Mouse (Mus musculus): Measurements from ENCODE around the gene Gm18596. TPM values are rescaled to one million over a fixed set of nuclear protein-coding genes. Genes with fewer than 3 reads are reported as not detected.

The Gm18596 gene
- polyA plus RNA-seq, 1 experiment from 2014 or later: not detected

DNA sequence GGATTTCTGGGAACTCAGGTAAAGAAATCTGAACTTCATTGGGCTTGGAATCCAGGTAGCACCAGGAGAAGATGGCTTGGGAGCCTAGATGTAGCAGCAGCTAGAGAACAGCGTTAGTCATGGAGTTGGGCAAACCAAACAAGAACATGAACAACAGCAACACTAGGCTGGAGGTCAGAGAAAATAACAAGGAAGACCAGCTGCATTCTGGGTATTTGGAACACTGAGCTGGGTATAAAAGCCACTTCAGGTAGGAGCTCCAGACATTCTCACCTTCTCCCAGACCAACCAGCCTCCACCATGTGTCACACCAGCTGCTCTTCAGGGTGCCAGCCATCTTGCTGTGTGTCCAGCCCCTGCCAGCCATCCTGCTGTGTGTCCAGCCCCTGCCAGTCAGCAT is 36.1 kb downstream of the Gm18596 start, which contains the start of gene Gm10272:
Gene Gm10272, plus strand, starts transcription at position 301 of the 400 bp plus-strand sequence.
- 97% methylated on average over 1 of the region's 1 CpGs for WGBS
- no peak for ATAC-seq
- no peaks in the 10 kb centered on the region for H3K27me3 ChIP-seq

GRCm38 (mm10) chr10:77697133-77697532 is 45.3 kb downstream of the Gm18596 start, which contains the start of gene Gm9508:
Gene Gm9508 (minus strand): TSS chr10:77697233.
- Histone ChIP-seq H3K9ac (replicated peaks) (no peak within 1 kb of the TSS), H3K36me3 (no peaks in the 10 kb centered on the region), H3K27me3 (no peaks in the 10 kb centered on the region), H3K4me2 (replicated peaks) (no peak within 1 kb of the TSS), H3K4me1 (replicated peaks) (no peaks in the 10 kb centered on the region), H3K9me3 (no peaks in the 10 kb centered on the region), H3K4me3 (replicated peaks) (no peak within 1 kb of the TSS), H3K27ac (no peak within 1 kb of the TSS)
- no peak for ATAC-seq
- WGBS: 40% methylated on average over 4 of the region's 4 CpGs

More for the DNA sequence above, 36.1 kb downstream of the Gm18596 start, which contains the start of gene Gm10272:
- no peaks in the 10 kb centered on the region for H3K4me1 ChIP-seq (replicated peaks)
- no peak within 1 kb of the TSS for H3K27ac ChIP-seq
- H3K36me3 ChIP-seq: no peaks in the 10 kb centered on the region
- no peak within 1 kb of the TSS for H3K4me2 ChIP-seq (replicated peaks)
- H3K9me3 ChIP-seq: peaks cover 14% of the 10 kb centered on the region
- no peak within 1 kb of the TSS for H3K9ac ChIP-seq (replicated peaks)
- H3K4me3 ChIP-seq (replicated peaks): no peak within 1 kb of the TSS

Other genes with a start within 250 kb of the Gm18596 start
- 38.5 and 41.6 TPM in 2 replicates for gene Fam207a, start 226.9 kb downstream of the Gm18596 start, polyA plus RNA-seq (2015; fragmentation: Nextera tagmentation; extraction: Ambion mirVana)
- 0.61 and 0.87 TPM in 2 replicates for gene Itgb2, start 212.4 kb downstream of the Gm18596 start, polyA plus RNA-seq (2015; fragmentation: Nextera tagmentation; extraction: Ambion mirVana)
- gene Pttg1ip, start 160.9 kb downstream of the Gm18596 start, polyA plus RNA-seq (2015; fragmentation: Nextera tagmentation; extraction: Ambion mirVana): 57.5 and 59.0 TPM in 2 replicates
- 302 and 320 TPM in 2 replicates for gene Sumo3, start 136.5 kb downstream of the Gm18596 start, polyA plus RNA-seq (2015; fragmentation: Nextera tagmentation; extraction: Ambion mirVana)
- gene Gm49325, start 136.4 kb downstream of the Gm18596 start, polyA plus RNA-seq (2015; fragmentation: Nextera tagmentation; extraction: Ambion mirVana): 2.5 TPM in 1 of 2 replicates, not detected in the other
- gene Ube2g2, start 120.4 kb downstream of the Gm18596 start, polyA plus RNA-seq (2015; fragmentation: Nextera tagmentation; extraction: Ambion mirVana): 89.8 and 95.5 TPM in 2 replicates
- gene Tspear, start 56.1 kb downstream of the Gm18596 start, polyA plus RNA-seq (2015; fragmentation: Nextera tagmentation; extraction: Ambion mirVana): 0.67 and 1.2 TPM in 2 replicates
- gene Gm19402, start 51.9 kb downstream of the Gm18596 start, polyA plus RNA-seq (2015; fragmentation: Nextera tagmentation; extraction: Ambion mirVana): not detected in 2 replicates
- not detected in 2 replicates for gene Gm9508, start 45.4 kb downstream of the Gm18596 start, polyA plus RNA-seq (2015; fragmentation: Nextera tagmentation; extraction: Ambion mirVana)
- not detected in 2 replicates for gene Gm10272, start 36.0 kb downstream of the Gm18596 start, polyA plus RNA-seq (2015; fragmentation: Nextera tagmentation; extraction: Ambion mirVana)
- not detected in 2 replicates for gene Gm10024, start 31.2 kb downstream of the Gm18596 start, polyA plus RNA-seq (2015; fragmentation: Nextera tagmentation; extraction: Ambion mirVana)
- not detected in 2 replicates for gene Gm10142, start 26.8 kb downstream of the Gm18596 start, polyA plus RNA-seq (2015; fragmentation: Nextera tagmentation; extraction: Ambion mirVana)
- gene Krtap12-1, start 22.0 kb downstream of the Gm18596 start, polyA plus RNA-seq (2015; fragmentation: Nextera tagmentation; extraction: Ambion mirVana): not detected in 2 replicates
- gene Gm10100, start 16.2 kb downstream of the Gm18596 start, polyA plus RNA-seq (2015; fragmentation: Nextera tagmentation; extraction: Ambion mirVana): not detected in 2 replicates
- not detected in 2 replicates for gene Gm9736, start 8.7 kb upstream of the Gm18596 start, polyA plus RNA-seq (2015; fragmentation: Nextera tagmentation; extraction: Ambion mirVana)
- not detected in 2 replicates for gene Gm3233, start 17.0 kb upstream of the Gm18596 start, polyA plus RNA-seq (2015; fragmentation: Nextera tagmentation; extraction: Ambion mirVana)
- not detected in 2 replicates for gene Gm3238, start 28.7 kb upstream of the Gm18596 start, polyA plus RNA-seq (2015; fragmentation: Nextera tagmentation; extraction: Ambion mirVana)
- gene Gm7138, start 34.3 kb upstream of the Gm18596 start, polyA plus RNA-seq (2015; fragmentation: Nextera tagmentation; extraction: Ambion mirVana): not detected in 2 replicates
- not detected in 2 replicates for gene Gm3250, start 39.9 kb upstream of the Gm18596 start, polyA plus RNA-seq (2015; fragmentation: Nextera tagmentation; extraction: Ambion mirVana)
- gene Gm7137, start 45.6 kb upstream of the Gm18596 start, polyA plus RNA-seq (2015; fragmentation: Nextera tagmentation; extraction: Ambion mirVana): not detected in 2 replicates
- not detected in 2 replicates for gene Gm9639, start 52.4 kb upstream of the Gm18596 start, polyA plus RNA-seq (2015; fragmentation: Nextera tagmentation; extraction: Ambion mirVana)
- not detected in 2 replicates for gene Gm19668, start 56.5 kb upstream of the Gm18596 start, polyA plus RNA-seq (2015; fragmentation: Nextera tagmentation; extraction: Ambion mirVana)
- not detected in 2 replicates for gene Gm9507, start 69.2 kb upstream of the Gm18596 start, polyA plus RNA-seq (2015; fragmentation: Nextera tagmentation; extraction: Ambion mirVana)
- gene Gm2696, start 72.0 kb upstream of the Gm18596 start, polyA plus RNA-seq (2015; fragmentation: Nextera tagmentation; extraction: Ambion mirVana): not detected in 2 replicates
- not detected in 2 replicates for gene Krtap10-4, start 84.5 kb upstream of the Gm18596 start, polyA plus RNA-seq (2015; fragmentation: Nextera tagmentation; extraction: Ambion mirVana)
- not detected in 2 replicates for gene Krtap10-10, start 93.3 kb upstream of the Gm18596 start, polyA plus RNA-seq (2015; fragmentation: Nextera tagmentation; extraction: Ambion mirVana)
- gene Gm36176, start 104.2 kb upstream of the Gm18596 start, polyA plus RNA-seq (2015; fragmentation: Nextera tagmentation; extraction: Ambion mirVana): not detected in 2 replicates
- not detected in 2 replicates for gene Gm10318, start 110.2 kb upstream of the Gm18596 start, polyA plus RNA-seq (2015; fragmentation: Nextera tagmentation; extraction: Ambion mirVana)
- gene Gm3285, start 119.3 kb upstream of the Gm18596 start, polyA plus RNA-seq (2015; fragmentation: Nextera tagmentation; extraction: Ambion mirVana): not detected in 2 replicates
- 9.8 and 10.3 TPM in 2 replicates for gene Lrrc3, start 159.9 kb upstream of the Gm18596 start, polyA plus RNA-seq (2015; fragmentation: Nextera tagmentation; extraction: Ambion mirVana)
- 2.7 and 3.3 TPM in 2 replicates for gene Trpm2, start 227.9 kb upstream of the Gm18596 start, polyA plus RNA-seq (2015; fragmentation: Nextera tagmentation; extraction: Ambion mirVana)
- gene 1810043G02Rik, start 235.9 kb upstream of the Gm18596 start, polyA plus RNA-seq (2015; fragmentation: Nextera tagmentation; extraction: Ambion mirVana): 32.4 and 36.8 TPM in 2 replicates